Mouse (Mus musculus) heart, adult 2 months (tissue): ENCODE measurements around the gene Nek8.

Experiments used
- EP300 ChIP-seq: fragments of 200-500 bp; IDR thresholded peaks from 2 replicates; pipeline ENCODE4 v1.6.1; 2011; ENCODE audit warnings: low read depth, low read length, control low read depth; ENCODE audit not compliant: insufficient read depth
- POLR2A ChIP-seq: fragments of 200-500 bp; IDR thresholded peaks from 2 replicates; pipeline ENCODE4 v1.6.1; 2011; ENCODE audit warnings: mild to moderate bottlenecking, low read depth, low read length, control low read depth; ENCODE audit not compliant: insufficient read depth

DNA sequence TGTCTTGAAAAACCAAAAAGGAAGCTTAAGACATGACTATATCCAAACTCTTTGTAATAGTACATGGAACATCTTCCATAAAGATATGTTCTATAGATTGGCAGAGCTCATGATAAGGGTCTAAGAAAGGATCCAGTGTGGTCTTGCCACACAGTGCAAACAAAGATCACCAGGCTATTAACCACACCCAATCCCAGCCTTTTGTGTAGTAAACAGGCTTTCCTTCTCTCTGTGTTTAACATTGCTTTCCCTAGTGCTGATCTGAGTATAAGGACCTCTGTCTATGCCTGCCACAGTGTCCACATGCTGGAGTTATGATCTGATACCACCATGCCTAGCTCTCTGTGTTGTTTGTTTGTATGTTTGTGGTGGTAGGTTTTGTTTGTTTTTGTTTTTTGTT is 52.7 kb downstream of the Nek8 start:
- TF ChIP-seq EP300 (no peak), POLR2A (no peak)
